8 mouse cellular contexts compared by ENCODE assay signal in genomic region chr10:22819239-22819870, GRCm38 (mm10). TPM values are rescaled to one million over a fixed set of nuclear protein-coding genes. Genes with fewer than 3 reads are reported as not detected.
A peak's percentile ranks its signal among the peaks of the same experiment; 100 is the strongest.
DNase-seq lines count a peak whose midpoint lies in the region; TF ChIP-seq lines count a peak whose summit lies in the region.

No protein-coding gene starts in this region.

- 9% methylated on average over 42 of the region's 42 CpGs for WGBS in thymus, adult 2 months

- no peak overlapping the region for H3K27ac ChIP-seq in ES-Bruce4 (ENCODE audit: insufficient read depth, low read length)
- H3K27ac ChIP-seq in thymus, adult 2 months (ENCODE audit: control insufficient read depth, insufficient read depth, low read length), result no peak overlapping the region

- H3K4me3 ChIP-seq in ES-Bruce4 (ENCODE audit: low read depth, low read length), result peak overlapping the region; percentile 44
- H3K4me3 ChIP-seq in thymus, adult 2 months (ENCODE audit: control insufficient read depth, insufficient read depth, low read length), result no peak overlapping the region

- intact Hi-C loops in heart, postnatal 10 days (cut with DNase I), result no loop called here

- no peak for TF ChIP-seq EP300 in ES-Bruce4 (IDR thresholded peaks at IDR 0.05; ENCODE audit: insufficient read depth, low read depth, low read length)

- DNase-seq in ZHBTc4 (ENCODE audit: low read depth, low spot score), result peak; percentile 58
- DNase-seq in heart, postnatal 10 days, result peak; percentile 30 to 51
- peak; percentile 30 to 49 for DNase-seq in lung, postnatal 4 days
- DNase-seq in urinary bladder, adult 2 months (ENCODE audit: low spot score), result no peak
- no peak for DNase-seq in gastrocnemius, adult 8-10 months (ENCODE audit: low spot score in 2 of 2)
- no peak for DNase-seq in thymus, adult 2 months
- no peak for DNase-seq in thymus, adult 18-20 months

- no peaks in the 10 kb centered on the region for H3K9me3 ChIP-seq in ES-Bruce4 (replicated peaks; ENCODE audit: control insufficient read depth, insufficient read depth, low read length, poor library complexity, severe bottlenecking)

- no peak for TF ChIP-seq CTCF in ES-Bruce4 (IDR thresholded peaks at IDR 0.05; ENCODE audit: low read depth, low read length)
- TF ChIP-seq CTCF in thymus, adult 2 months (IDR thresholded peaks at IDR 0.05; ENCODE audit: borderline replicate concordance, control insufficient read depth, extremely low read depth, insufficient read depth, low read length, poor library complexity), result no peak

- H3K4me1 ChIP-seq in ES-Bruce4 (ENCODE audit: control insufficient read depth, insufficient read depth, low read length), result no peaks in the 10 kb centered on the region
- no peaks in the 10 kb centered on the region for H3K4me1 ChIP-seq in thymus, adult 2 months (replicated peaks; ENCODE audit: control insufficient read depth, insufficient read depth, low read length)

- TF ChIP-seq POLR2A in ES-Bruce4 (IDR thresholded peaks at IDR 0.05; ENCODE audit: insufficient read depth, low read length), result no peak
- no peak for TF ChIP-seq POLR2A in thymus, adult 2 months (IDR thresholded peaks at IDR 0.05; ENCODE audit: control insufficient read depth, extremely low read depth, insufficient read depth, low read length, poor library complexity)

- no peaks in the 10 kb centered on the region for H3K36me3 ChIP-seq in ES-Bruce4 (ENCODE audit: control insufficient read depth, insufficient read depth, low read length, poor library complexity, severe bottlenecking)
- H3K36me3 ChIP-seq in thymus, adult 2 months (ENCODE audit: control insufficient read depth, insufficient read depth, low read length), result no peaks in the 10 kb centered on the region

- peaks cover 10% of the 10 kb centered on the region; the same call in 1 of the 2 replicates for H3K27me3 ChIP-seq in ES-Bruce4 (ENCODE audit: control insufficient read depth, insufficient read depth, low read length, poor library complexity, severe bottlenecking)
- peaks cover 6% of the 10 kb centered on the region; the same call in 1 of the 2 replicates for H3K27me3 ChIP-seq in thymus, adult 2 months (ENCODE audit: control insufficient read depth, insufficient read depth, low read length)

- H3K9ac ChIP-seq in ES-Bruce4 (ENCODE audit: low read depth, poor library complexity, severe bottlenecking), result peak overlapping the region; percentile 16; the same call in 1 of the 2 replicates

RNA-seq across cellular contexts. Expression of gene Tcf21, which starts 0.6 kb away (rescaled TPM):
- polyA plus RNA-seq in ES-Bruce4 (2011; ENCODE audit: insufficient read depth, insufficient read length, low read depth, missing spikeins), result not detected in 2 replicates
- total RNA-seq in heart, postnatal 10 days (2021), result 10 to 100 TPM; 32.5 to 33.1 TPM
- polyA plus RNA-seq in urinary bladder, adult 2 months (2012; rRNA removed), result 285 and 296 TPM in 2 replicates
- total RNA-seq in gastrocnemius, adult 8-10 months (2022), result not detected
- polyA plus RNA-seq in thymus, adult 2 months (2012; rRNA removed), result 0.61 and 2.4 TPM in 2 replicates

Comparison
In these comparisons a context has a peak if more than half of its experiments do, and no peak if none do; other contexts are left out.
1. DNase-seq: peak in ZHBTc4 (single experiment), heart, postnatal 10 days (2 of 2) and lung, postnatal 4 days (2 of 2); none in urinary bladder, adult 2 months (single experiment), gastrocnemius, adult 8-10 months (0 of 2), thymus, adult 2 months (single experiment) and thymus, adult 18-20 months (0 of 2).
2. RNA of gene Tcf21, which starts 0.6 kb away (polyA plus RNA-seq): 285 to 296 TPM in urinary bladder, adult 2 months; 0.61 to 2.4 TPM in thymus, adult 2 months and not detected in ES-Bruce4; every median in the first group is over 10 times any median in the second.